Mouse (Mus musculus) spleen, adult 2 months (tissue): ENCODE results near the gene Slc2a10.

Experiments used
- CTCF ChIP-seq: fragments of 200-500 bp; IDR thresholded peaks from 2 replicates; pipeline ENCODE4 v1.5.1; 2011; ENCODE audit warnings: mild to moderate bottlenecking, inconsistent platforms; ENCODE audit not compliant: insufficient read depth, insufficient read length, insufficient replicate concordance; ENCODE audit errors: extremely low read depth
- POLR2A ChIP-seq: fragments of 200-500 bp; IDR thresholded peaks from 2 replicates; pipeline ENCODE4 v1.6.1; 2011; ENCODE audit warnings: low read depth, low read length, inconsistent platforms

- no peak for TF ChIP-seq POLR2A
- TF ChIP-seq CTCF = peak; percentile 46; the same call in 1 of the 2 replicates
These were observed 7.3 kb upstream of the Slc2a10 start for GRCm38 (mm10) chr2:165496251-165496650.
